Mouse (Mus musculus) E14TG2a.4 (cell line): ENCODE data around the gene Tenm4.

ENCODE experiments used
- H3K27me3 ChIP-seq: 2 replicates; pipeline ENCODE4 v1.6.1; 2014; ENCODE audit warnings: low read length, control low read depth; ENCODE audit not compliant: insufficient read depth
- H3K36me3 ChIP-seq: 2 replicates; pipeline ENCODE4 v1.6.1; 2014; ENCODE audit warnings: low read length, control low read depth; ENCODE audit not compliant: insufficient read depth
- H3K4me1 ChIP-seq: replicated peaks from 2 replicates; pipeline ENCODE4 v1.6.1; 2014; ENCODE audit warnings: low read depth, low read length, control low read depth
- H3K4me3 ChIP-seq: replicated peaks from 2 replicates; pipeline ENCODE4 v1.5.1; 2014; ENCODE audit warnings: mild to moderate bottlenecking, low read length
- H3K9me3 ChIP-seq: 2 replicates; pipeline ENCODE4 v1.6.1; 2014; ENCODE audit warnings: low read length, control low read depth
- CTCF ChIP-seq: conservative IDR thresholded peaks from 2 replicates; pipeline ENCODE4 v1.5.1; 2014; ENCODE audit warnings: low read length
- NANOG ChIP-seq: IDR thresholded peaks from 2 replicates; pipeline ENCODE4 v1.6.1; 2014; ENCODE audit warnings: borderline replicate concordance, low read length, mixed read lengths
- POU5F1 ChIP-seq: IDR thresholded peaks from 2 replicates; pipeline ENCODE4 v1.6.1; 2014; ENCODE audit warnings: low read length, borderline replicate concordance

Tenm4 gene

GRCm38 (mm10) chr7:96706531-96706930 lies 535.5 kb downstream of the Tenm4 start:
- Histone ChIP-seq H3K9me3 (0 out of 2 replicates have a peak, but pooled peaks cover 3% of the 10 kb centered on the region), H3K4me3 (no peak overlapping the region), H3K4me1 (no peaks in the 10 kb centered on the region), H3K27me3 (0 out of 2 replicates have a peak, but pooled peaks cover 6% of the 10 kb centered on the region), H3K36me3 (peaks cover 4% of the 10 kb centered on the region; the same call in 1 of the 2 replicates)
- TF ChIP-seq CTCF (no peak), POU5F1 (no peak), NANOG (no peak)

- H3K27me3 ChIP-seq, result 0 out of 2 replicates have a peak, but pooled peaks cover 6% of the 10 kb centered on the region
- 0 out of 2 replicates have a peak, but pooled peaks cover 3% of the 10 kb centered on the region for H3K9me3 ChIP-seq
- TF ChIP-seq POU5F1, result no peak
- no peak for TF ChIP-seq CTCF
- no peak for TF ChIP-seq NANOG
- peaks cover 4% of the 10 kb centered on the region; the same call in 1 of the 2 replicates for H3K36me3 ChIP-seq
- no peak overlapping the region for H3K4me3 ChIP-seq
- H3K4me1 ChIP-seq, result no peaks in the 10 kb centered on the region
Observed at GRCm38 (mm10) chr7:96707112-96707511, 536.1 kb downstream of the Tenm4 start.

- Histone ChIP-seq H3K4me1 (no peaks in the 10 kb centered on the region), H3K4me3 (no peak overlapping the region), H3K36me3 (peaks cover 4% of the 10 kb centered on the region; the same call in 1 of the 2 replicates), H3K27me3 (0 out of 2 replicates have a peak, but pooled peaks cover 6% of the 10 kb centered on the region), H3K9me3 (0 out of 2 replicates have a peak, but pooled peaks cover 3% of the 10 kb centered on the region)
- TF ChIP-seq NANOG (no peak), CTCF (no peak), POU5F1 (no peak)
Observed at GRCm38 (mm10) chr7:96708071-96708470, 537.0 kb downstream of the Tenm4 start.

- Histone ChIP-seq H3K27me3 (0 out of 2 replicates have a peak, but pooled peaks cover 6% of the 10 kb centered on the region), H3K4me3 (no peak overlapping the region)
- TF ChIP-seq POU5F1 (no peak), CTCF (no peak), NANOG (no peak)
Observed at GRCm38 (mm10) chr7:96708561-96708960, 537.5 kb downstream of the Tenm4 start.

GRCm38 (mm10) chr7:96708968-96709367 lies 537.9 kb downstream of the Tenm4 start:
- Histone ChIP-seq H3K27me3 (0 out of 2 replicates have a peak, but pooled peaks cover 6% of the 10 kb centered on the region), H3K9me3 (0 out of 2 replicates have a peak, but pooled peaks cover 3% of the 10 kb centered on the region), H3K4me3 (no peak overlapping the region), H3K36me3 (peaks cover 3% of the 10 kb centered on the region; the same call in 1 of the 2 replicates), H3K4me1 (no peaks in the 10 kb centered on the region)
- TF ChIP-seq CTCF (no peak), NANOG (no peak), POU5F1 (no peak)

More at GRCm38 (mm10) chr7:96708561-96708960, 537.5 kb downstream of the Tenm4 start:
- H3K9me3 ChIP-seq, result 0 out of 2 replicates have a peak, but pooled peaks cover 3% of the 10 kb centered on the region
- peaks cover 4% of the 10 kb centered on the region; the same call in 1 of the 2 replicates for H3K36me3 ChIP-seq
- no peaks in the 10 kb centered on the region for H3K4me1 ChIP-seq

- H3K4me1 ChIP-seq, result no peaks in the 10 kb centered on the region
- H3K36me3 ChIP-seq, result no peaks in the 10 kb centered on the region
- no peak overlapping the region for H3K4me3 ChIP-seq
- H3K27me3 ChIP-seq, result 0 out of 2 replicates have a peak, but pooled peaks cover 6% of the 10 kb centered on the region
- 0 out of 2 replicates have a peak, but pooled peaks cover 3% of the 10 kb centered on the region for H3K9me3 ChIP-seq
- TF ChIP-seq POU5F1 (no peak), NANOG (no peak), CTCF (no peak)
Observed at GRCm38 (mm10) chr7:96709891-96710290, 538.8 kb downstream of the Tenm4 start.

GRCm38 (mm10) chr7:96710658-96711071 lies 539.6 kb downstream of the Tenm4 start:
- 0 out of 2 replicates have a peak, but pooled peaks cover 3% of the 10 kb centered on the region for H3K9me3 ChIP-seq
- no peaks in the 10 kb centered on the region for H3K4me1 ChIP-seq
- TF ChIP-seq NANOG (no peak), CTCF (no peak), POU5F1 (no peak)
- H3K4me3 ChIP-seq, result no peak overlapping the region
- no peaks in the 10 kb centered on the region for H3K36me3 ChIP-seq
- 0 out of 2 replicates have a peak, but pooled peaks cover 6% of the 10 kb centered on the region for H3K27me3 ChIP-seq

- Histone ChIP-seq H3K4me3 (no peak overlapping the region), H3K36me3 (no peaks in the 10 kb centered on the region), H3K27me3 (0 out of 2 replicates have a peak, but pooled peaks cover 6% of the 10 kb centered on the region), H3K4me1 (no peaks in the 10 kb centered on the region), H3K9me3 (0 out of 2 replicates have a peak, but pooled peaks cover 3% of the 10 kb centered on the region)
- TF ChIP-seq CTCF (no peak), NANOG (no peak), POU5F1 (no peak)
Observed at GRCm38 (mm10) chr7:96712876-96713275, 541.8 kb downstream of the Tenm4 start.

- Histone ChIP-seq H3K4me1 (peaks cover 7% of the 10 kb centered on the region), H3K4me3 (no peak overlapping the region), H3K9me3 (no peaks in the 10 kb centered on the region), H3K27me3 (peaks cover 2% of the 10 kb centered on the region; the same call in 1 of the 2 replicates), H3K36me3 (no peaks in the 10 kb centered on the region)
- TF ChIP-seq NANOG (no peak), POU5F1 (no peak), CTCF (no peak)
Observed at GRCm38 (mm10) chr7:96716911-96717310, 545.9 kb downstream of the Tenm4 start.
